Mouse (Mus musculus) G1E (cell line): Measurements from ENCODE around the gene Synj1.

Experiments
- CTCF ChIP-seq: IDR thresholded peaks from 2 replicates; pipeline ENCODE4 v1.5.1; 2012; ENCODE audit warnings: low read depth, low read length, inconsistent platforms, mixed read lengths
- GATA1 ChIP-seq: IDR thresholded peaks from 2 replicates; pipeline ENCODE4 v1.6.1; 2012; ENCODE audit warnings: borderline replicate concordance, low read length, inconsistent platforms, mixed read lengths
- GATA2 ChIP-seq: IDR thresholded peaks from 2 replicates; pipeline ENCODE4 v1.6.1; 2012; ENCODE audit warnings: low read depth, low read length, inconsistent platforms, borderline replicate concordance
- POLR2AphosphoS5 ChIP-seq: IDR thresholded peaks from 2 replicates; pipeline ENCODE4 v1.6.1; 2012; ENCODE audit warnings: low read depth, low read length, inconsistent platforms; ENCODE audit not compliant: insufficient replicate concordance
- TAL1 ChIP-seq: conservative IDR thresholded peaks from 2 replicates; pipeline ENCODE4 v1.6.1; 2012; ENCODE audit warnings: low read depth, low read length, inconsistent platforms, mixed read lengths

DNA sequence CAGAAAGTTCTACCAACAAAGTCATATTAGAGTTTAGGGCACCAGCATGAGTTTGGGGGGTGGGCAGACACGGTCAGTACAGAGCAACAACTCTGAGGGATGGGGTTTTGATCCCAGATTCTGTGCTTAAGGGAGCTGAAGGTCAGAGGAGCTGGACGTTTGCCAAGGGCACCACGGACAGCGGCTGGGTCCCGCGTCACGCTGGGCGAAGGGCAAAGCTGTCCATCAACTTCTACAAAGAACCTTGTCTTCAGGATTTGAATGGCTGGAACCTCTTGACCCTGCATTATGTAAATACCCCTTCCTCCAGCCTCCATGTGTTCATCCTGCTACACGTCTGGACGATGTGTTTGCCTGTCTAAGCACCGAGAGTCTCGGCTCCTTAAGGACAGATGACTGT is 111.6 kb downstream of the Synj1 start:
- TF ChIP-seq POLR2AphosphoS5, result no peak
- TF ChIP-seq CTCF, result no peak
- no peak for TF ChIP-seq GATA1
- TF ChIP-seq TAL1, result no peak
- no peak for TF ChIP-seq GATA2
